Mouse (Mus musculus): ENCODE results near the gene Arhgef18.

DNA sequence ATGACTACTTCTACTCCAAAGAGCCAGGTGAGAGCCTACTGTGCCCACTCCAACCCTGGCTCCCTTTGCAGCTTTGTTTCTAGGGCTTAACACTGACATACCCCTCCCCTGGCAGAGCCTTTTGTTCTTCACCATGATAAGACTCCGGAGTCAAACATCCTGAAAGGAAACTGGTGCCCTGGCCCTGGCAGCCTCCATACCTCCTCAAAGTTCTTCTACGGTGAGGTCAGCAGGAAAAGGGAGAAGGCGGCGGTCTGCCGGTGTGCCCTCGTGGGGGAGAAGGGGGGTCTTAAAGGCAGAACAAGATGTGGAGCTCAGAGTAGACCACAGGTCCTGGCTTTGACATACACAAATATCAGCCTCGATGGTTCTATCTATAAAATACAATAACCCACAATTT lies 90.7 kb downstream of the Arhgef18 start:
- TF ChIP-seq CTCF (conservative IDR thresholded peaks at IDR 0.05; ENCODE audit: low read length) (no peak), NANOG (IDR thresholded peaks at IDR 0.05; ENCODE audit: borderline replicate concordance, low read length) (no peak), POU5F1 (IDR thresholded peaks at IDR 0.05; ENCODE audit: borderline replicate concordance, low read length) (no peak)

Measured in E14TG2a.4 (cell line).